Mouse (Mus musculus) limb, embryonic 14.5 days (tissue): ENCODE results near the gene Orm1. TPM values are rescaled to one million over a fixed set of nuclear protein-coding genes. Genes with fewer than 3 reads are reported as not detected.

Experiments used
- ATAC-seq: fragments of 200-750 bp; cut with Nextera tagmentation; 2 replicates; pipeline ENCODE4 v1.8.0; 2017; ENCODE audit warnings: low read depth, moderate number of reproducible peaks, moderate TSS enrichment; ENCODE audit not compliant: low FRiP score
- DNase-seq: peaks from one replicate; pipeline ENCODE4 v3.0.0-alpha.2; 2015; ENCODE audit warnings: low spot score
- H3K27ac ChIP-seq: fragments of 300-500 bp; sonication (generic); replicated peaks from 2 replicates; pipeline ENCODE4 v1.5.1; 2014; ENCODE audit warnings: low read depth, mild to moderate bottlenecking, low read length, moderate library complexity, mixed read lengths
- H3K27me3 ChIP-seq: fragments of 300-500 bp; sonication (generic); 2 replicates; pipeline ENCODE4 v1.6.1; 2014; ENCODE audit warnings: low read length, mixed read lengths; ENCODE audit not compliant: control insufficient read depth, insufficient read depth
- H3K36me3 ChIP-seq: fragments of 300-500 bp; sonication (generic); 2 replicates; pipeline ENCODE4 v1.6.1; 2014; ENCODE audit warnings: mild to moderate bottlenecking, low read length, moderate library complexity, mixed read lengths; ENCODE audit not compliant: control insufficient read depth, insufficient read depth
- H3K4me1 ChIP-seq: fragments of 300-500 bp; sonication (generic); 2 replicates; pipeline ENCODE4 v1.6.1; 2014; ENCODE audit warnings: antibody characterized with exemption, low read length, mixed read lengths; ENCODE audit not compliant: control insufficient read depth, insufficient read depth
- H3K4me2 ChIP-seq: fragments of 300-500 bp; sonication (generic); replicated peaks from 2 replicates; pipeline ENCODE4 v1.6.1; 2014; ENCODE audit warnings: low read depth, mild to moderate bottlenecking, low read length, moderate library complexity; ENCODE audit not compliant: severe bottlenecking
- H3K4me3 ChIP-seq: fragments of 300-500 bp; sonication (generic); replicated peaks from 2 replicates; pipeline ENCODE4 v1.5.1; 2014; ENCODE audit warnings: low read length
- H3K9ac ChIP-seq: fragments of 300-500 bp; sonication (generic); 2 replicates; pipeline ENCODE4 v1.6.1; 2014; ENCODE audit warnings: mild to moderate bottlenecking, low read depth, low read length, moderate library complexity; ENCODE audit not compliant: severe bottlenecking
- H3K9me3 ChIP-seq: fragments of 300-500 bp; sonication (generic); 2 replicates; pipeline ENCODE4 v1.6.1; 2016; ENCODE audit warnings: low read length; ENCODE audit not compliant: control insufficient read depth
- POLR2A ChIP-seq: fragments of 200-500 bp; IDR thresholded peaks from 2 replicates; pipeline ENCODE4 v1.8.0; 2012; ENCODE audit warnings: inconsistent platforms, mild to moderate bottlenecking, moderate library complexity, borderline replicate concordance; ENCODE audit not compliant: insufficient read depth, insufficient read length; ENCODE audit errors: extremely low read depth
- WGBS: fragments of 180-500 bp; shearing (Covaris S2); extraction: QIAGEN DNeasy Blood & Tissue Kit; methylation state at CpG from one replicate; pipeline ENCODE4 v1.1.7; 2014; 5-methylcytosine and 5-hydroxymethylcytosine counted together
- polyA plus RNA-seq, 2 experiments: library from polyadenylated mRNA; depleted of rRNA in 1 of 2; stranded (reverse) in 1 of 2; unstranded in 1 of 2; fragments of >200 nt; fragmentation: Nextera tagmentation in 1 of 2; extraction: Ambion mirVana in 1 of 2; gene quantifications; 2 replicates each; pipeline versions ENCODE4 v1.2.1 to v1.2.3; 2012 to 2014

Orm1 gene
- polyA plus RNA-seq, 2 experiments, result 0.28 to 1.6 TPM

GRCm38 (mm10) chr4:63371890-63372289 is 27.5 kb downstream of the Orm1 start:
- peak; percentile 42 for DNase-seq
- Histone ChIP-seq H3K4me2 (no peak overlapping the region), H3K9ac (no peak overlapping the region), H3K9me3 (no peaks in the 10 kb centered on the region), H3K27me3 (no peaks in the 10 kb centered on the region), H3K27ac (no peak overlapping the region), H3K4me3 (no peak overlapping the region), H3K4me1 (no peaks in the 10 kb centered on the region), H3K36me3 (peaks cover 73% of the 10 kb centered on the region)
- TF ChIP-seq POLR2A, result no peak
- 54% methylated on average over 3 of the region's 3 CpGs for WGBS
- no peak for ATAC-seq

- Histone ChIP-seq H3K27ac (no peak overlapping the region), H3K36me3 (peaks cover 77% of the 10 kb centered on the region), H3K4me3 (no peak overlapping the region), H3K27me3 (no peaks in the 10 kb centered on the region), H3K9ac (no peak overlapping the region), H3K4me2 (no peak overlapping the region), H3K4me1 (no peaks in the 10 kb centered on the region), H3K9me3 (no peaks in the 10 kb centered on the region)
- DNase-seq (no peak), ATAC-seq (no peak)
- no peak for TF ChIP-seq POLR2A
- 98% methylated on average over 8 of the region's 8 CpGs for WGBS
Measured at GRCm38 (mm10) chr4:63373404-63373803, 29.0 kb downstream of the Orm1 start.

- ATAC-seq (no peak), DNase-seq (no peak)
- 66% methylated on average over 12 of the region's 12 CpGs for WGBS
- Histone ChIP-seq H3K4me1 (no peaks in the 10 kb centered on the region), H3K36me3 (peaks cover 81% of the 10 kb centered on the region), H3K27ac (no peak overlapping the region), H3K9me3 (no peaks in the 10 kb centered on the region), H3K27me3 (no peaks in the 10 kb centered on the region), H3K9ac (no peak overlapping the region), H3K4me3 (no peak overlapping the region), H3K4me2 (no peak overlapping the region)
- no peak for TF ChIP-seq POLR2A
Measured at GRCm38 (mm10) chr4:63374331-63374730, 30.0 kb downstream of the Orm1 start.

GRCm38 (mm10) chr4:63375367-63375766 is 31.0 kb downstream of the Orm1 start:
- H3K27ac ChIP-seq, result no peak overlapping the region
- H3K4me3 ChIP-seq, result no peak overlapping the region
- no peak for TF ChIP-seq POLR2A
- peaks cover 85% of the 10 kb centered on the region for H3K36me3 ChIP-seq
- H3K9me3 ChIP-seq, result no peaks in the 10 kb centered on the region
- H3K9ac ChIP-seq, result no peak overlapping the region
- DNase-seq (no peak), ATAC-seq (no peak)
- H3K4me1 ChIP-seq, result no peaks in the 10 kb centered on the region
- 62% methylated on average over 1 of the region's 1 CpGs for WGBS
- no peaks in the 10 kb centered on the region for H3K27me3 ChIP-seq
- H3K4me2 ChIP-seq, result no peak overlapping the region

- DNase-seq, result no peak
- peaks cover 86% of the 10 kb centered on the region for H3K36me3 ChIP-seq
- no peaks in the 10 kb centered on the region for H3K4me1 ChIP-seq
- no peak overlapping the region for H3K27ac ChIP-seq
- H3K4me3 ChIP-seq, result no peak overlapping the region
- ATAC-seq, result no peak
- WGBS, result 75% methylated on average over 7 of the region's 7 CpGs
- no peak overlapping the region for H3K9ac ChIP-seq
- H3K4me2 ChIP-seq, result no peak overlapping the region
- no peaks in the 10 kb centered on the region for H3K9me3 ChIP-seq
- no peak for TF ChIP-seq POLR2A
- no peaks in the 10 kb centered on the region for H3K27me3 ChIP-seq
Measured at GRCm38 (mm10) chr4:63377483-63377882, 33.1 kb downstream of the Orm1 start.

- ATAC-seq, result no peak
- no peak overlapping the region for H3K27ac ChIP-seq
- H3K27me3 ChIP-seq, result no peaks in the 10 kb centered on the region
- H3K9me3 ChIP-seq, result no peaks in the 10 kb centered on the region
- H3K4me2 ChIP-seq, result no peak overlapping the region
- DNase-seq, result no peak
- H3K4me3 ChIP-seq, result no peak overlapping the region
- peaks cover 74% of the 10 kb centered on the region for H3K36me3 ChIP-seq
- 94% methylated on average over 4 of the region's 4 CpGs for WGBS
- no peak overlapping the region for H3K9ac ChIP-seq
- H3K4me1 ChIP-seq, result no peaks in the 10 kb centered on the region
- TF ChIP-seq POLR2A, result no peak
Measured at GRCm38 (mm10) chr4:63382676-63383369, 38.5 kb downstream of the Orm1 start.
